Mouse (Mus musculus) testis, adult 2 months (tissue): ENCODE measurements around the gene Nrg3. TPM values are rescaled to one million over a fixed set of nuclear protein-coding genes. Genes with fewer than 3 reads are reported as not detected.

Source experiments
- H3K27ac ChIP-seq: fragments of 200-500 bp; 2 replicates; pipeline ENCODE4 v1.5.1; 2012; ENCODE audit warnings: low read depth, low read length; ENCODE audit not compliant: control insufficient read depth, insufficient read depth
- H3K27me3 ChIP-seq: fragments of 200-500 bp; 2 replicates; pipeline ENCODE4 v1.6.1; 2012; ENCODE audit warnings: mild to moderate bottlenecking, low read length, moderate library complexity; ENCODE audit not compliant: control insufficient read depth, insufficient read depth
- H3K36me3 ChIP-seq: fragments of 200-500 bp; 2 replicates; pipeline ENCODE4 v1.6.1; 2012; ENCODE audit warnings: mild to moderate bottlenecking, low read length; ENCODE audit not compliant: control insufficient read depth, insufficient read depth
- H3K4me1 ChIP-seq: fragments of 200-500 bp; 2 replicates; pipeline ENCODE4 v1.6.1; 2012; ENCODE audit warnings: low read length; ENCODE audit not compliant: control insufficient read depth, insufficient read depth
- H3K4me3 ChIP-seq: fragments of 200-500 bp; 2 replicates; pipeline ENCODE4 v1.5.1; 2012; ENCODE audit warnings: low read depth, mild to moderate bottlenecking, low read length, moderate library complexity, mixed read lengths; ENCODE audit not compliant: control insufficient read depth
- CTCF ChIP-seq: fragments of 200-500 bp; IDR thresholded peaks from 2 replicates; pipeline ENCODE4 v1.5.1; 2012; ENCODE audit warnings: low read depth, mild to moderate bottlenecking, inconsistent platforms, low read length, moderate library complexity; ENCODE audit not compliant: control insufficient read depth, insufficient read depth, insufficient replicate concordance
- POLR2A ChIP-seq: fragments of 200-500 bp; IDR thresholded peaks from 2 replicates; pipeline ENCODE4 v1.6.1; 2012; ENCODE audit warnings: low read depth, mild to moderate bottlenecking, inconsistent platforms, low read length, moderate library complexity; ENCODE audit not compliant: control insufficient read depth
- polyA plus RNA-seq: library from polyadenylated mRNA; depleted of rRNA; stranded (reverse); fragments of >200 nt; gene quantifications from 2 replicates; pipeline ENCODE4 v1.2.3, GENCODE M21; 2012

Nrg3 gene
- polyA plus RNA-seq, 1 experiment = 0.21 TPM

DNA sequence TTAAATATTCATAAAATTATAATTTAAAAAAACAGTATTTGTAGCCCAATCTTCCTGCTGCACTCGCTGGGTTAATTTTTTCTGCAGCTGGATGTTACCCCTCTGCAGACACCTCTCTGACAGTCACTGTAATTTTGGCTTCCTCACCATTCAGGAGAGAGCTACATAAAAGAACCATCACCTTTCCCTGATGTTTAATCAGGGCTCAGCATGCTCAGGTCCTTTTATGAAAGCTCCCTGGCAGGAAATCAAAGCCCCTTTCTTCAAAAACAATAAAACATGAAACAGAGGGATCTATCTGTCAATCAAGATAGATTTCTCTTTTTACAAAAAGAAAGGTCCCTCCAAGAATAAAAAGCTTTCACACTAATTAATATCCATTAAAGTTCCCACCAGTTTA lies 51.0 kb downstream of the Nrg3 start:
- no peak overlapping the region for H3K4me3 ChIP-seq
- H3K27me3 ChIP-seq = no peaks in the 10 kb centered on the region
- no peaks in the 10 kb centered on the region for H3K4me1 ChIP-seq
- no peak for TF ChIP-seq CTCF
- H3K36me3 ChIP-seq = no peaks in the 10 kb centered on the region
- no peak overlapping the region for H3K27ac ChIP-seq

DNA sequence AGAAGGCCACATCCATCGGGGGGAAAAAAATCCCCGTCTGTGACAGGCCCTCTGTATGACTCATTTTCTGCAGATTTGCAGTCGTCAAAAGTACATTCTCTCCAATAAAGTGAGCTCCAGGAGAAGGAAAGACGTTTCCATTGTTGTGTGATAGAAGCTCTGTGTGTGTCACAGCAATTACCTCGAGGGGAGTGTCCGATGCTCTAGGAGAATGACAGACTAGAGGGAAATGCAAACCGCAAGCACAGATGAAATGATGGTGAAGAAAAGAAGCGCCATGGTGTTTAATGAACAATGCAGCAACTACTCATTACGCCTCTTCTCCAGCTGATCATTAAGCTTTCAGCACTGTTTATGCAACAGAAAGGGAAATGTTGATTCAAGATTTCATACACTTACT lies 59.6 kb downstream of the Nrg3 start:
- Histone ChIP-seq H3K4me3 (no peak overlapping the region), H3K36me3 (no peaks in the 10 kb centered on the region), H3K27ac (no peak overlapping the region), H3K4me1 (no peaks in the 10 kb centered on the region), H3K27me3 (no peaks in the 10 kb centered on the region)
- no peak for TF ChIP-seq POLR2A
- TF ChIP-seq CTCF = no peak

DNA sequence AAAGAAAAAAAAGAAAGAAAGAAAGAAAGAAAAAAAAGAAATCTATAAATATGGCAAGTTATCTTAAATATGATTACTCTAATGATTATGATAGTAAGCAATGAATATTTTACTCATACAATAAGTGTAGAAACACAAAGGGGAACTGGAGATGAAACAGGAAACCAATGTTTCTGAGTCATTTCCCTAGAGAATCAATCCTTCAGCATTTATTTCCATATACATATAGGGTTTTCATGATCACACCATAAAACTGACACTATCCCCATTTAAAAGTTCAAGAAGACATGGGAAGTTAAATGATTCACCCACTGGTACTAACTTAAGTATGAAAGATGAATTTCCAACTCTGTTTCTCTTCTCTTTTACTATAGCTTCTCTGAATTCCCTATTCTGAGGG lies 86.0 kb downstream of the Nrg3 start:
- no peak overlapping the region for H3K27ac ChIP-seq
- H3K4me3 ChIP-seq = no peak overlapping the region
- no peaks in the 10 kb centered on the region for H3K27me3 ChIP-seq
- no peaks in the 10 kb centered on the region for H3K36me3 ChIP-seq
- TF ChIP-seq CTCF = no peak
- H3K4me1 ChIP-seq = no peaks in the 10 kb centered on the region

DNA sequence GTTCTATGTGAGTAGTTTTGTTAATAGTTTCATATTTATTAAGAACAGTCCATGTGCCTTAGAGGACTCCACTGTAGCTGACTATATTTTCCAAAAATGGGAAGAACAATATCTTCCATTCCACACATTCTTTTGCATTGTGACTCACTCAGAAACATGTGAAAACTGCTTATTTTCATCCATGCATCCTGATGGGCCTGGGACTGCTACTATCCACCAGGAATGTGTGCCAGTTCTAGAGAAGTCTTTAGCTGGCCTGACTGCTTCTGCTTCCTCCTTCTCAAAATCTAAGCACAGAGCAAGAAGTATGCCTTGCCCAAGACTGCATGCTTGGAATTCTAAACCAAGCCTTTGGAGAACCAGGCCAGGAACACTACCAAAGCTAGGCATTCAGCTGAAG lies 91.6 kb downstream of the Nrg3 start:
- Histone ChIP-seq H3K27ac (no peak overlapping the region), H3K4me3 (no peak overlapping the region), H3K27me3 (no peaks in the 10 kb centered on the region), H3K4me1 (no peaks in the 10 kb centered on the region), H3K36me3 (no peaks in the 10 kb centered on the region)
- TF ChIP-seq POLR2A (no peak), CTCF (no peak)

DNA sequence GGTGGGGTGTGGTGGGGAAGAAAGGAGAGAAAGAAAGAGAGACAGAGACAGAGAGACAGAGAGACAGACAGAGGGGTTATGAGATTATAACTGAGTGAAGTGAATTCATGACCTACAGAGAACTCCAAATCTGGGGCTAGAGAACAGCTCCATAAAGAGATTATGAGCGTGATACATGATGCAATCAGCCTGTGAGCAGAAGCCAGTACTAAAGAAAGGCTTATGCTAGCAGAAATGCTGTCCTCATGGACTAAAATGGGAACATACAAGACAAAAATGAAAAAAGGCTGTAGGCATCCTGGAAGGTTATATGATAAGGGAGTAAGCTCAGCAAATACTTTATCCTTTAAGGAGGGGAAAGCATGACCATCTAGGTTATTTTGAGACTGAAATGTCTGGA lies 99.7 kb downstream of the Nrg3 start:
- Histone ChIP-seq H3K27me3 (no peaks in the 10 kb centered on the region), H3K27ac (no peak overlapping the region), H3K36me3 (no peaks in the 10 kb centered on the region), H3K4me3 (no peak overlapping the region), H3K4me1 (no peaks in the 10 kb centered on the region)
- no peak for TF ChIP-seq POLR2A
- no peak for TF ChIP-seq CTCF

DNA sequence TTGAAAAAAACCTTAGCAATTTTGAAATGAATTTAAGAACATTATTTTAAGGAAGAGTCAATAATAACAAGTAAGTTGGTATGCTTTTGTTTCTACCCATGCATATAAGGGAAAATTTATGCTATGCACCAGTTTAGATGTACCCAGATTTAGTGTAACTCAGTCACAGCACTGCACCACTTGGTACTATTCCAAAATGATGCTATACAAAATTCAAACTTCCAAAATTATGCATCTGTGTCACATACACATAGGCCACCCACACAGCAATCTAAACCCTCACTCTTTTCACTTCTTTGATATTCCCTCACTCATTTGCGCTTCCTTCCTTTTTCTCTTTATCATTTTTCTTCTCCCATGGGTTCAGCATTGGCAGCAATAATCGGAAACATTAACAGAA lies 116.6 kb downstream of the Nrg3 start:
- no peak overlapping the region for H3K27ac ChIP-seq
- no peak overlapping the region for H3K4me3 ChIP-seq
- H3K27me3 ChIP-seq = no peaks in the 10 kb centered on the region
- H3K36me3 ChIP-seq = no peaks in the 10 kb centered on the region
- no peaks in the 10 kb centered on the region for H3K4me1 ChIP-seq
- TF ChIP-seq CTCF (no peak), POLR2A (no peak)

DNA sequence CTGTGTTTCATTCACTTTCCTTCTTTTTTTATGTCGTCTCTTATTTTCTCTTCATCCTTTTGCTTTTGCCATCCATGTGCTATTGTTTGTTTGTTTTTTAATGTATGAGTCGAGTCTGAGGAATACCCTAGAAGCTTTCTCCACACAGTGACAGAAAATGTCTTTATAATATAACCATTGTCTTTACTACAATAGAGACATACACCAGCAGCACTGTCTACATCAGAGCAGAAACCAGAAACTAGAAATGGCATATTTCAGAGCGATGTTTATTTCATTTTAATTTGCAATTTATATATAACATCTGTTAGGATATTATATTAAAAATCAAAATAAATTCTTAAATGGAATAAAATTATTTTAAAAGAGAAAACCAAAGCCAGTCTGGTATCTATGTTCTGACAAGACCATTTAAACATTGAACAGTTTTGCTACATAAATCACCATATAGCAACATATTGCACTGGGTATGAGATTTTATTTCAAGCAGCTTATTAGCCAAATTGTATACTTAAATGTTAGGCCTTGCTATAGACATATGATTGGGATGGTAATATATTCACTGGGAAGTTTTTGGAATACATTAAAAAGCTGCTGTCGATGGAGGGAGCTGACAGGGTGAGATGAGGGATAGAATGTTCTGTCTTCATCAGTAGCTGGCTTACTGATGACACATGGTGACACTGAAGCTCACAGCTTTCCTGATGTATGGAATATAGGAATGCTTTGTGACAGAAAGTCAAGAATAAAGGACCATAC lies 120.7 kb downstream of the Nrg3 start:
- Histone ChIP-seq H3K4me3 (no peak overlapping the region), H3K36me3 (no peaks in the 10 kb centered on the region), H3K4me1 (no peaks in the 10 kb centered on the region), H3K27me3 (no peaks in the 10 kb centered on the region), H3K27ac (no peak overlapping the region)
- TF ChIP-seq POLR2A = no peak
- no peak for TF ChIP-seq CTCF
